Mouse (Mus musculus): ENCODE measurements around the gene Pemt.
"Not testable (repeated sequence)": the region's sequence is repeated elsewhere in the genome, so short reads cannot be mapped to it uniquely, and the experiment has no call there.

GRCm38 (mm10) chr11:59944855-59945254, 101.4 kb downstream of the Pemt start:
- peak; percentile 53; the same call in 1 of the 2 replicates for TF ChIP-seq ZNF384 (IDR thresholded peaks at IDR 0.05; ENCODE audit: low read depth, low read length)
- not testable (repeated sequence) for TF ChIP-seq MAFK (IDR thresholded peaks at IDR 0.05; ENCODE audit: insufficient read depth, low read depth, low read length)
